Mouse (Mus musculus): ENCODE measurements around the gene Zfp710.

DNA sequence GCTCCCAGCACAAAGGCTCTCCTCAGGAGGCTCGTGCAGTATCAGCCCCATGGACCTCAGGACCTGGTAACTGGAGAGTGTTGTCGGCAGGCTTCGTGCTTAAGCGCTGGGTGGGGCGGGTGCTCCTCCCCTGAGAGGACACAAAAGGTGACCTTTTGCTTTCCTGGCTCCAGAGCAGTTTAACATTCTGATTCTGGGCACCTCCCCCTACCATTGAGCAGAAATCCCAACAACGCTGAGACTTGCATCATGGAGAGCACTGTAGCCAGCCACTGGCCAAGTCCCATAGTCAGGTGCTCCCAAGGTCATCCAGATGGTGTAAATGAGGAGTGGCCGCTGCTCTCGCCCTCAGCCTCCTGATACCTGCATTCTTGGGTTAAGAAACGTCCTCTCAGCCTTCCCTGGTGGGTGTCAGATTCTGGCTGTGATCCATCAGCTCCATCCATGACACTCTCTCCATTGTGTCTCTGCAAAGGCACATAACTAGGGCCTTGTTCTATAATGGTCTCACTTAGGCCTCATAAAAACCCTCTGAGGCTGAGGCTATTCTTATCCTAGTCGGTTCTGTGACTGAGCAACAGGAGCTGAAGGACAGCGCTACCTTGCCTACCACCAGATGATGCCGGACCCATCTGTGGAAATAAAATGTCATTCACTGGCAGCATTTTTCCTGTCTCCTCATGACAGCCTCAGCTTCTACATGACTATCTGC lies 105.9 kb downstream of the Zfp710 start:
- TF ChIP-seq CTCF (IDR thresholded peaks at IDR 0.05; ENCODE audit: low read depth) (no peak), EP300 (optimal IDR thresholded peaks at IDR 0.05) (no peak)
